Mouse (Mus musculus): ENCODE results near the gene Gse1. TPM values are rescaled to one million over a fixed set of nuclear protein-coding genes. Genes with fewer than 3 reads are reported as not detected.

Gene Gse1
- polyA plus RNA-seq, 1 experiment, result 27.5 TPM

GRCm38 (mm10) chr8:120212596-120212995 is 15.7 kb upstream of the Gse1 start:
- DNase-seq (ENCODE audit: low spot score), result no peak

GRCm38 (mm10) chr8:120213229-120213628 is 15.0 kb upstream of the Gse1 start:
- DNase-seq (ENCODE audit: low spot score), result no peak

- no peak for DNase-seq (ENCODE audit: low spot score)
Measured at GRCm38 (mm10) chr8:120213939-120214338, 14.3 kb upstream of the Gse1 start.

DNA sequence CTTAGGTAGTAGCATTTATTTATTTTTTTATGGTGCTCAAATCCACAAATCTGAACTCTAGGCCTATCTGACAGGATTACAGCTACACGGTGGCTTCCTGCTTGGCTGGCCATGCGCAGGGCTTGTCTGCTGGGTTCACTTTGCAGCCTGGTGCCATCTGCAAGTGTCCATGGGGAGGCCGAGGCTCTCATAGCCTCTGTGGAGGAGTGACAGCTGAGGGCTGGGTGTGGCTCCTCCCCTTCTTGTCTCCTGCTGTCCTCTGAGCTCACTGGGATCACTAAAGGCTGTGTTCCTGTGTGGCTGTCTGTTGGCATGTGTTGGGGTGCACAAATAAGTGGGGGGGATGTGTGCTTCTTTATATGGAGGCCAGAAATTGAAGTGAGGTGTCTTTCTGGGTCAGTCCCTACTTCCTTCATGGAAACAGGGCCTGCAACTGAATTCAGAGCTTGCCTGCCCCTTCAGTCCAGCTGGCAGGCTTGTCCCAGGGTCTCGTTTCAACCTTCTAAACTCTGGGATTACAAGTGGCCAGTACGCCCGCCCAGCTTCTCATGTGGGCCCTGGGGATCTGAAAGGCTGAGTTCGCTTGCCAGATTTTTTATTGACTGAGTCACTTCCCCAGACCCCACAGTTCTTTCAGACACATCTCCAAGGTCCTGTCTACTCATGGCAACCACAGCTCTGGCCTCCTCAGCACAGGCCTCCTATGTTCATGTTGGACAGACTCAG is 12.7 kb upstream of the Gse1 start:
- DNase-seq (ENCODE audit: low spot score), result no peak

- no peak for DNase-seq (ENCODE audit: low spot score)
Measured at GRCm38 (mm10) chr8:120216855-120217830, 11.1 kb upstream of the Gse1 start.

DNA sequence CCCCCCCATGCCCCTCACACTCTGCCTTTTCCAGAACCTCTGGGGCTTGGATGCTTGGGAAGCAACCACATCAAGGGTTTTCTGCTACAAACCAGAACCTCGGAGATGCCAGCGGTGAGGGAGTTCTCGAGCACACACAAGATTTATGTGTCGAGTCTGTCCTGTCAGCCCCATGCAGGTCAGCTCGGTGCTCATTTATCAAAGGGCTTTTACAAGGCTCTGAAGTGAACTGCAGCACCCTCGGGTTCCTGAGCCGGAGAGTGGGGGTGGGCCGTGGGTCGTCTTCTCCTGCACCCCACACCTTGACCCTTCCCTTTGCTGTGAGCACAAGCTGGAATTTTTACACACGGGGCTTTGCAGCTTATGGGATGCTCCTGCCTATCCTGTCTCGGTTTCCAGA is 5.7 kb upstream of the Gse1 start:
- no peak for DNase-seq (ENCODE audit: low spot score)

- DNase-seq (ENCODE audit: low spot score), result no peak
Measured at GRCm38 (mm10) chr8:120224521-120225420, 3.5 kb upstream of the Gse1 start.

- no peak for DNase-seq (ENCODE audit: low spot score)
Measured at GRCm38 (mm10) chr8:120225421-120226151, 2.7 kb upstream of the Gse1 start.

DNA sequence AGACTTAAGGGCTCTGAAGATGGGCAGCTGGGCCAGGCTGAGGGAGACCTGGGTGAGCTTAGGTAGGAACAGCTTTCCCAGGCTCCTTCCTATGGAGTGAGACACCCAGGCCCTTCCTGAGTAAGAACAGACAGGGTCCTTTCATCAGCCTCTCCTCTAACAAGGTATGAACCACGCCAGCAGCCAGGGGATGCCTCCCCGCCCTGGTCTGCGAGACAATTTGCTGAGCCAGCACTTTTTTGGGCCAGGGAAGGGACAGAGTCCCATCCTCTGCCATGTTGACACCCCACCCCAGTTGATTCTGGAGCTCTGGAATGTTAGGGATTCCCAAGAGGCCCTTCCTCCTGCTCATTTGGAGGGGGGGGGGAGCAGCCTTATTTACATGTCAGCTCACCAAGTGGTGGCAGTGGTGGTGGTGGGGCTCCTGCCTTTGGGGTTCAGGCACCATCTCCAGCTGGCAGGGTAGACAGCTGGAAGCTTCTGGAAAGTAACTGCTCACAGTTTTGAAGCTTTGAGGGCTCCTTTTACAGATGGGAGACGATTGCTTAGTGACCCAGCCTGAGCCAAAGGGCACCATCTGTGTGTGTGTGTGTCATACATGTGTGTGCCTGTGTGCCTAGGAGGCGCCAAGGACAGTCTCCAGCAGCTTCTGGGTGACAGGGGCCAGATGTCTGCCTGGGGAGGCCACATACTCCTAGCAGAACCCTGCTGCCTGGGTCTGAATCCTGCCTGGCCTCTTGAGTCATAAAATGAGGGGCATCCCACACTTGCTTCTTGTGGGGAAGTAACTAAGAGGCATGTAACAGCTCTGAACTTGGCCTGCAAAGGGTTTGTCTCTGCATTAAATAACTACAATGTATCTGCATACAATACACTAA is 1.3 kb upstream of the Gse1 start:
- no peak for DNase-seq (ENCODE audit: low spot score)

DNA sequence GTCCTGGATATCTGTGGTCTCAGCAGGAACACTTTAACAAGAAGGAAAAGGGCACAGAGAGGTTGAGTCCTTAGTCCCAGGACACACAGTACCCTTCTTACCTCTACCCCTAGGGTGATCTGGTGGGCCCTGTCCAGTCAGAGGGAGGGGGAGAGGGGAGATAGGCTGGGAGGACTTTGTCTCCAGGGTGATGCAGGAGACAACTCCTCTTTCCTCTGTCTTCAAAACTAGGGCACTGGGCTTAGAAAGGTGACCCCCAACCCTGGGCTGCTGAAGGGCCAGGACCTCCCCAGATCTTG is 729 bp upstream of the Gse1 start:
- DNase-seq (ENCODE audit: low spot score), result no peak

- DNase-seq (ENCODE audit: low spot score), result peak; percentile 47
Measured at GRCm38 (mm10) chr8:120228781-120229573, 721 bp downstream of the Gse1 start.

DNA sequence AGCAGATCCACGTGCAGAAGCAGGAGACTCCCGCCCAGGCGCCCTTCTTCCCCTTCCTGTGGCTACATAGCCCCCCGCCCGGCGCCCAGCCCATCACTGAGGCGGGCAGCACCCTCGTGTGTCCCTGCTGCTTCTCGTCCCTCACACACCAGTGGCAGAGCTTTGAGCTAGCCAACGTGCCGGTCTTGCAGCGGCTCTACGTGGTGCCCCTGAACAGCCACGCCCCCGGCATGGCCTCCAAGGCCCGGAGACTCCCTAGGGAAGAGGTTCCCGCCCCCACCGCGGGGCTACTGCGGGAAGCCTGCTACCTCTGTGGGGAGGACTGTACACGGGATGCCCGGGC is 1.3 kb downstream of the Gse1 start:
- DNase-seq (ENCODE audit: low spot score), result no peak

DNA sequence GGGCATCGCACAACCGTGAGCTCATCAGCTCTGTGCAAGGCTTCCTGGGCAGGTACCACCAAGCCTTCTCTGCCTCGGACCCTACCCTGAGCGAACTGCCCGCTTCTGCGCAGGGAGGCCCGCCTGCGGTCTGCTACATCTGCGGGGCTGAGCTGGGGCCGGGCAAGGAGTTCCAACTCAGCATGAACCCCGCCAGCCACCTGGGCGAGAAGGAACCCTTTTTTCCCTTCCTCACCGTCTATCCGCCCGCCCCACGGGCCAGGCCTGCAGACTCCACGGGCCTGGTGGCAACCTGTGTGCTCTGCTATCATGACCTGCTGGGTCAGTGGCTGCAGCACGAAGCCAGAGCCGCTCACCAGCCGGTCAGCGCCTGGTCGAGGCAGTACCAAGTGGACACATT is 1.8 kb downstream of the Gse1 start:
- DNase-seq (ENCODE audit: low spot score), result no peak

- no peak for DNase-seq (ENCODE audit: low spot score)
Measured at GRCm38 (mm10) chr8:120230715-120231614, 2.7 kb downstream of the Gse1 start.

- DNase-seq (ENCODE audit: low spot score), result no peak
Measured at GRCm38 (mm10) chr8:120231870-120232269, 3.6 kb downstream of the Gse1 start.

- no peak for DNase-seq (ENCODE audit: low spot score)
Measured at GRCm38 (mm10) chr8:120232398-120232797, 4.1 kb downstream of the Gse1 start.

- no peak for DNase-seq (ENCODE audit: low spot score)
Measured at GRCm38 (mm10) chr8:120232913-120233312, 4.7 kb downstream of the Gse1 start.

DNA sequence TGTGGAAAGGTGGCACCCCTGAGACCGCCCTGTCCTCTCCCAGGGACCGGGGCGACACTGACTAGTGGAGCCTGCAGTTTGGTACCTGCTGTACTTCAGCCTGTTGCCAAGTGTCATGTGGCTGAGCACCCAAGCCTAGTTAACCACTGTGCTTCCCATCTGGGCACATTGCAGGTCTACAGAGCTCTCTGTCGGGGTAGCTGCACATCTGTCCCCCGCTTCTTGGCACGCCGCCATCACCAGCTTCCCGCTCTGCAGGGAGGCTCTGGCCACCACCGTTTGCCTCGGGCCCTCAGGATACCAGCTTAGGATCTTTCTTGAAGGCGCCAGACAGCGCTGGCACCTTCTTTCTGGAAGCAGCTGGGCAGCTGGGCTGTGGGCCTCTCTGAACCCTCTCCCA is 6.2 kb downstream of the Gse1 start:
- DNase-seq (ENCODE audit: low spot score), result no peak

DNA sequence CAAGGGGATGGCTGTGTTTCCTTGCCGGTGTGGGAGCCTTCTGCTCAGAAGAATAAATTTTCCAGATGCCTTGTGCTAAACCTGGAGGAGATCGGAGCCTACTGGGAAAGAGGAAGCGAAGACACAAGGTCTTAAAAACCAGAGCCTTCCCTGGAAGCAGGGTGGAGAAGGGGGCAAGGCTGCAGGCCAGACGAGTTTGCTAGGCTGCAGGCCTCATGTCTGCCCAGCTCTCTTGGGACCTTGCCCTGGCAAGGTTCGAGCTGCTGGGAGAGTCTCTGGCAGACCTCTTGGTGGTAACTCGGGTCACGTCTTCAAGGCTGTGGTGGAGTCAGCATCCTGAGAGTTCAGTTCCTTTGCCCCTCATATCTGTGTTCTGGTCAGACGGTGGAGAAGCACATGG is 6.6 kb downstream of the Gse1 start:
- no peak for DNase-seq (ENCODE audit: low spot score)

Data from urinary bladder, adult 2 months (tissue).